Mouse (Mus musculus): ENCODE measurements around the gene Usp17lb. TPM values are rescaled to one million over a fixed set of nuclear protein-coding genes. Genes with fewer than 3 reads are reported as not detected.
"Not testable (repeated sequence)": the region's sequence is repeated elsewhere in the genome, so short reads cannot be mapped to it uniquely, and the experiment has no call there.

Gene Usp17lb
- not detected in 2 replicates for polyA plus RNA-seq (2015; fragmentation: Nextera tagmentation; extraction: Ambion mirVana)

DNA sequence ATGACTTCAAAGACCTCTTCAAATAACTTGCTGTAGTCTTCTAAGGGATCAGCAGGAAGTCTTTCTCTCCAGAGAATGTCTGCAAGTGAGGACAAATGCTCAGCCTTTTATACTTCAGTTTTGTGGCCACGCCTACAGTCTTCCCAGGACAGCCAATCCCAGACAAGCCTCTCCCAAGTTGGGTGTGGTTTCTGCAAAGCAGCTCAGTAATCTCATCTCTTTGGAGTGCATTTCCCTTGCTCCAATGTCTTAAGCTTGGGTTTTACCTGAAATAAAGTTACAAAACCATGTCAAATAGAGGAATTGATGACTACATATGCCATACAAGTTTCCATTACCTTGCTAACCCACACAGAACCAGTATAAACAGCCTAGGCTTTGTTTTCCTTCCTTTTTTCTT is at the start of gene Usp17lb:
Gene Usp17lb (minus strand): TSS at position 101 of the 400 bp plus-strand sequence.
- Histone ChIP-seq H3K9me3 (ENCODE audit: control insufficient read depth, low read length) (no peaks in the 10 kb centered on the region), H3K9ac (ENCODE audit: low read length) (no peak within 1 kb of the TSS), H3K27me3 (ENCODE audit: control insufficient read depth, insufficient read depth, low read depth, low read length) (no peaks in the 10 kb centered on the region), H3K36me3 (ENCODE audit: control insufficient read depth, insufficient read depth, low read length) (no peaks in the 10 kb centered on the region), H3K4me2 (ENCODE audit: low read depth, low read length) (no peak within 1 kb of the TSS), H3K27ac (ENCODE audit: low read length) (no peak within 1 kb of the TSS), H3K4me3 (ENCODE audit: low read length) (no peak within 1 kb of the TSS), H3K4me1 (replicated peaks; ENCODE audit: control insufficient read depth, insufficient read depth, low read length) (no peaks in the 10 kb centered on the region)
- 54% methylated on average over 1 of the region's 1 CpGs for WGBS
- ATAC-seq (ENCODE audit: low read depth), result no peak

DNA sequence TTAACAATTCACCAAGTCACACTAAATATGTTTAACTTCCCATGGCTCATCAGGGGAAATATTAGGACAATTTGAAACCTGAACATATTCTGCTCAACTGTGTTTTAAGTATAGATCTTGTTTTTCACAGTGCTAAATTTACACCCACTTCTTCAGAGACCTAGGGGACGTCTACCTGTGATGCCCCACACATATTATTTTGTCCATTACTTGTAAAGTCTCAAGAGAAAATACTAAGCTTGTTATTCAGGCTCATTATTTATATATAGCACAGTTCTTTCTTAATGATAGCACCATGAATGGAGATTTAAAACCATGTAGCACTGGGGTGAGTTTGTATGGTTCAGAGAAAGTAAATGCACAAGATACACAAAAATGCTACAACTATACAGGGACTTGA is 35.3 kb upstream of the Usp17lb start, which contains the start of gene Olfr665:
Gene Olfr665 (plus strand): TSS at position 301 of the 400 bp plus-strand sequence.
- WGBS, result 25% methylated on average over 1 of the region's 1 CpGs

DNA sequence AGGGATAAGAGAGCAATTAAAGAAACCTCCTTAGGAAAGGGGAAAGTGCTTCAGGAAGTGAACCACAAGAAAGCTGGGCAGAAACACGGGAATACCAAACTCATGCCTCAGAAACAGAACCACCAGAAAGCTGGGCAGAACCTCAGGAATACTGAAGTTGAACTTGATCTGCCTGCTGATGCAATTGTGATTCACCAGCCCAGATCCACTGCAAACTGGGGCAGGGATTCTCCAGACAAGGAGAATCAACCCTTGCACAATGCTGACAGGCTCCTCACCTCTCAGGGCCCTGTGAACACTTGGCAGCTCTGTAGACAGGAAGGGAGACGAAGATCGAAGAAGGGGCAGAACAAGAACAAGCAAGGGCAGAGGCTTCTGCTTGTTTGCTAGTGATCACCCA is 19.0 kb upstream of the Usp17lb start:
- Histone ChIP-seq H3K27ac (ENCODE audit: low read length) (no peak overlapping the region), H3K4me1 (replicated peaks; ENCODE audit: control insufficient read depth, insufficient read depth, low read length) (no peaks in the 10 kb centered on the region), H3K9me3 (ENCODE audit: control insufficient read depth, low read length) (no peaks in the 10 kb centered on the region), H3K4me2 (ENCODE audit: low read depth, low read length) (no peak overlapping the region), H3K4me3 (ENCODE audit: low read length) (no peak overlapping the region), H3K36me3 (ENCODE audit: control insufficient read depth, insufficient read depth, low read length) (no peaks in the 10 kb centered on the region), H3K27me3 (ENCODE audit: control insufficient read depth, insufficient read depth, low read depth, low read length) (no peaks in the 10 kb centered on the region), H3K9ac (ENCODE audit: low read length) (no peak overlapping the region)
- no peak for ATAC-seq (ENCODE audit: low read depth)
- 69% methylated on average over 3 of the region's 3 CpGs for WGBS

More for the DNA sequence above, 35.3 kb upstream of the Usp17lb start, which contains the start of gene Olfr665:
- H3K4me1 ChIP-seq (replicated peaks; ENCODE audit: control insufficient read depth, insufficient read depth, low read length), result no peaks in the 10 kb centered on the region
- no peaks in the 10 kb centered on the region for H3K27me3 ChIP-seq (ENCODE audit: control insufficient read depth, insufficient read depth, low read depth, low read length)
- no peak within 1 kb of the TSS for H3K27ac ChIP-seq (ENCODE audit: low read length)
- ATAC-seq (ENCODE audit: low read depth), result no peak
- H3K9me3 ChIP-seq (ENCODE audit: control insufficient read depth, low read length), result no peaks in the 10 kb centered on the region
- H3K4me2 ChIP-seq (ENCODE audit: low read depth, low read length), result no peak within 1 kb of the TSS
- H3K9ac ChIP-seq (ENCODE audit: low read length), result no peak within 1 kb of the TSS
- no peaks in the 10 kb centered on the region for H3K36me3 ChIP-seq (ENCODE audit: control insufficient read depth, insufficient read depth, low read length)
- H3K4me3 ChIP-seq (ENCODE audit: low read length), result no peak within 1 kb of the TSS

DNA sequence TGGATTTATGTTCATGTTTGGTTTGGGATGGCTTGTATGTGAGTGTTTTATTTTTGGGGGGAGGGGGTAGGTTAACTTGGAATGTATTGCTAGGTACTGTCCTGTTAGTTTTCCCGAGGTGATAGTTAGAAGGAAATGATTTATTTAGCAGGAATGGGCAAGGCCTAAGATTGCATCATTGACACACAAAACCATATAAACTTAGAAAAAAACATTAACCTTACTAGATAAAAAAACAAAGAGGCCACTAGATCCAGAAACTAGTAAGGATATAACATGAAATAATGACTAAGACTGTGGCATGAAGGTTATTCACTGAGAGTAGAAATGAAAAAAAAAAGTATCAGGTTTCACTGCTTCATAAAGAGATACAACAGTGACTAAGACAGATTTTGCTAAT is 15.3 kb upstream of the Usp17lb start:
- Histone ChIP-seq H3K4me2 (ENCODE audit: low read depth, low read length) (no peak overlapping the region), H3K4me3 (ENCODE audit: low read length) (no peak overlapping the region), H3K9ac (ENCODE audit: low read length) (no peak overlapping the region), H3K27ac (ENCODE audit: low read length) (no peak overlapping the region), H3K36me3 (ENCODE audit: control insufficient read depth, insufficient read depth, low read length) (no peaks in the 10 kb centered on the region), H3K9me3 (ENCODE audit: control insufficient read depth, low read length) (no peaks in the 10 kb centered on the region), H3K27me3 (ENCODE audit: control insufficient read depth, insufficient read depth, low read depth, low read length) (no peaks in the 10 kb centered on the region), H3K4me1 (replicated peaks; ENCODE audit: control insufficient read depth, insufficient read depth, low read length) (no peaks in the 10 kb centered on the region)
- WGBS, result 63% methylated on average over 1 of the region's 1 CpGs
- ATAC-seq (ENCODE audit: low read depth), result no peak

DNA sequence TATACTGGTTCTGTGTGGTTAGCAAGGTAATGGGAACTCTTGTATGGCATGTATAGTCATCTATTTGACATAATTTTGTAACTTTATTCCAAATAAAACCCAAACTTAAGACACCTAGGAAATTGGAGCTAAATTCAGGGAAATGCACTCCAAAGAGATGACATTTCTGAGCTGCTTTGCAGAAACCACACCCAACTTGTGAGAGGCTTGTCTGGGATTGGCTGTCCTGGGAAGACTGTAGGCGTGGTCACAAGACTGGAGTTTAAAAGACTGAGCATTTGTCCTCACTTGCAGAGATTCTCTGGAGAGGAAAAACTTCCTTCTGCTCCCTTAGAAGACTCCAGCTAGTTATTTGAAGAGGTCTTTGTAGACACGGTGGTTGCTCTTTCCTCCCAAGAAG is 14.3 kb upstream of the Usp17lb start, which contains the start of gene Usp17la:
Gene Usp17la (plus strand): TSS at position 301 of the 400 bp plus-strand sequence.
- not testable (repeated sequence) for H3K36me3 ChIP-seq (ENCODE audit: control insufficient read depth, insufficient read depth, low read length); H3K4me3 ChIP-seq (ENCODE audit: low read length); H3K27ac ChIP-seq (ENCODE audit: low read length); ATAC-seq (ENCODE audit: low read depth); H3K27me3 ChIP-seq (ENCODE audit: control insufficient read depth, insufficient read depth, low read depth, low read length); H3K4me2 ChIP-seq (ENCODE audit: low read depth, low read length); H3K9ac ChIP-seq (ENCODE audit: low read length); H3K4me1 ChIP-seq (replicated peaks; ENCODE audit: control insufficient read depth, insufficient read depth, low read length); H3K9me3 ChIP-seq (ENCODE audit: control insufficient read depth, low read length)
- 63% methylated on average over 2 of the region's 2 CpGs for WGBS

DNA sequence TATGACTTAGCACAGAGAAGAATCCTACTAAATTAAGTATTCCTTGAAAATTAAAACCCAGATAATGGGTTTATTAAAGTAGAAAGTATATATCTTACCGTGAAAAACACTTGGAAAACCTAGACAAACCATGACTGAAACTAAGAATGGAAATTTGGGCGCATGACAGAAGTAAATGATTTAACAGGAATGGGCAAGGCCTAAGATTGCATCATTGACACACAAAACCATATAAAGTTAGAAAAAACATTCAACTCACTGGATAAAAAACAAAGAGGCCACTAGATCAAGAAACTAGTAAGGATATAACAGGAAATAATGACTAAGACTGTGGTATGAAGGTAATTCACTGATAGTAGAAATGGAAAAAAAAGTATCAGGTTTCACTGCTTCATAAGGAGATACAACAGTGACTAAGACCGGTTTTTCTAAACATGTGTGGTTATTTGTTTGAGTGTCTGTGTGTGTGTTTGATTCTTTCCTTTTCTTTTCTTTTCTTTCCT is 12.9 kb upstream of the Usp17lb start:
- Histone ChIP-seq H3K9ac (ENCODE audit: low read length) (no peak overlapping the region), H3K4me1 (replicated peaks; ENCODE audit: control insufficient read depth, insufficient read depth, low read length) (no peaks in the 10 kb centered on the region), H3K9me3 (ENCODE audit: control insufficient read depth, low read length) (no peaks in the 10 kb centered on the region), H3K4me3 (ENCODE audit: low read length) (no peak overlapping the region), H3K27ac (ENCODE audit: low read length) (no peak overlapping the region), H3K4me2 (ENCODE audit: low read depth, low read length) (no peak overlapping the region), H3K27me3 (ENCODE audit: control insufficient read depth, insufficient read depth, low read depth, low read length) (no peaks in the 10 kb centered on the region), H3K36me3 (ENCODE audit: control insufficient read depth, insufficient read depth, low read length) (no peaks in the 10 kb centered on the region)
- no peak for ATAC-seq (ENCODE audit: low read depth)
- WGBS, result 71% methylated on average over 3 of the region's 3 CpGs

DNA sequence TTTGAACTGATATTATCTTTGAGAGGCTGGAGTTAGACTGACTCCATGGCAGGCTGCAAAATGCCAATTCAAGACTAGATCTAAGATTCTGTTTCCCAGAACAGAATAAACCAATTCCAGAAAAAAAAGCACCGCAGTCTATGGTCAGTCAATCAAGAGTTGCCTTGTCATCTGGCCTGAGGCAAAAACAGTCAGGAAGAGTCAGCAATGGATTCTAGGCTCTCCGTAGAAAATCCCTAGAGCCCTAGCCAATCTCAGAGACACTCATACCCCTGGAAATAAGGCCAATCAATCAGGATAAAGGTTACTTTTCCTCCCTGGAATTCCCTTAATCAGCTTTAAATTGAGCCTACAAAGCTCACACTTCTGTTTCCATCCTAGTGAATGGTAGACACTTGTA is 9.1 kb upstream of the Usp17lb start:
- not testable (repeated sequence) for H3K9me3 ChIP-seq (ENCODE audit: control insufficient read depth, low read length); ATAC-seq (ENCODE audit: low read depth)

DNA sequence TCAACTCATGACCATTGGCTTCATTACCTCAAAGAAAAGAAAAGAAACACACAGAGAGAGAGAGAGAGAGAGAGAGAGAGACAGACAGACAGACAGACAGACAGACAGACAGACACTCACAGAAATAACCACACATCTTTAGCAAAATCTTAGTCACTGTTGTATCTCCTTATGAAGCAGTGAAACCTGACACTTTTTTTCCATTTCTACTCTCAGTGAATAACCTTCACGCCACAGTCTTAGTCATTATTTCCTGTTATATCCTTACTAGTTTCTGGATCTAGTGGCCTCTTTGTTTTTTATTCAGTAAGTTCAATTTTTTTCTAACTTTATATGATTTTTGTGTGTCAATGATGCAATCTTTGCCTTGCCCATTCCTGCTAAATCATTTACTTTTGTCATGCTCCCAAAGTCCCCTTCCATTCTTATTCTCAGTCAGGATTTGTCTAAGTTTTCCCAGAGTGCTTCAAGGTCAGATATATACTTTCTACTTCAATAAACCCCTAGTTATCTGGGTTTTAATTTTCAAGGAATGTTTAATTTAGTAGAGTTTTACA is 1.4 kb upstream of the Usp17lb start:
- Histone ChIP-seq H3K4me1 (replicated peaks; ENCODE audit: control insufficient read depth, insufficient read depth, low read length) (no peaks in the 10 kb centered on the region), H3K9ac (ENCODE audit: low read length) (no peak overlapping the region), H3K4me3 (ENCODE audit: low read length) (no peak overlapping the region), H3K27ac (ENCODE audit: low read length) (no peak overlapping the region), H3K9me3 (ENCODE audit: control insufficient read depth, low read length) (no peaks in the 10 kb centered on the region), H3K27me3 (ENCODE audit: control insufficient read depth, insufficient read depth, low read depth, low read length) (no peaks in the 10 kb centered on the region), H3K4me2 (ENCODE audit: low read depth, low read length) (no peak overlapping the region), H3K36me3 (ENCODE audit: control insufficient read depth, insufficient read depth, low read length) (no peaks in the 10 kb centered on the region)
- 72% methylated on average over 1 of the region's 1 CpGs for WGBS
- ATAC-seq (ENCODE audit: low read depth), result no peak

More for the DNA sequence above, 9.1 kb upstream of the Usp17lb start:
- not testable (repeated sequence) for H3K36me3 ChIP-seq (ENCODE audit: control insufficient read depth, insufficient read depth, low read length); H3K27ac ChIP-seq (ENCODE audit: low read length); H3K9ac ChIP-seq (ENCODE audit: low read length); H3K4me2 ChIP-seq (ENCODE audit: low read depth, low read length); H3K4me3 ChIP-seq (ENCODE audit: low read length); H3K27me3 ChIP-seq (ENCODE audit: control insufficient read depth, insufficient read depth, low read depth, low read length); H3K4me1 ChIP-seq (replicated peaks; ENCODE audit: control insufficient read depth, insufficient read depth, low read length)
- WGBS, result 79% methylated on average over 2 of the region's 2 CpGs

DNA sequence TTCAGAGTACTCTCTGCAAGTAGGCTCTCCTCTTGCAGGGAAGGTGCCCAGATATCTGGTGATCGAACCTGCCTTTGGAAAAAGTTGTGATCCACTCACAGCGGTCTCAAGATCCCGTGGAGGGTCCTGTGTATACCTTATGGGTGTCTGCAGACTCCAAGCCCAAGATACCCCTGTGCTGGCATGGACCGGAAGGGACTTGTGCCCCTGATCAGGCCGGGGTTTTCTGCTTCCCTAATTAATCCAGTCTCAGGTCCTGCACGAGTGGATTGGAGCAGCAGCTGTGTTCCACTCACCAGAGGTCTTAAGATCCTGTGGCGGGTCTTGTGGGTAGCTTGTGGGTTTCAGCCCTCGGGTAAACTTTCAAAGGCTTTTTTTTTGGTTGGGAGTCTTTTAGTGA is 32.1 kb downstream of the Usp17lb start:
- not testable (repeated sequence) for ATAC-seq (ENCODE audit: low read depth)
- 70% methylated on average over 8 of the region's 8 CpGs for WGBS

More for the DNA sequence above, 32.1 kb downstream of the Usp17lb start:
- not testable (repeated sequence) for H3K4me3 ChIP-seq (ENCODE audit: low read length); H3K36me3 ChIP-seq (ENCODE audit: control insufficient read depth, insufficient read depth, low read length); H3K27ac ChIP-seq (ENCODE audit: low read length); H3K9ac ChIP-seq (ENCODE audit: low read length); H3K4me2 ChIP-seq (ENCODE audit: low read depth, low read length); H3K4me1 ChIP-seq (replicated peaks; ENCODE audit: control insufficient read depth, insufficient read depth, low read length); H3K9me3 ChIP-seq (ENCODE audit: control insufficient read depth, low read length); H3K27me3 ChIP-seq (ENCODE audit: control insufficient read depth, insufficient read depth, low read depth, low read length)
